Mouse (Mus musculus): ENCODE data around the gene Cln6.

DNA sequence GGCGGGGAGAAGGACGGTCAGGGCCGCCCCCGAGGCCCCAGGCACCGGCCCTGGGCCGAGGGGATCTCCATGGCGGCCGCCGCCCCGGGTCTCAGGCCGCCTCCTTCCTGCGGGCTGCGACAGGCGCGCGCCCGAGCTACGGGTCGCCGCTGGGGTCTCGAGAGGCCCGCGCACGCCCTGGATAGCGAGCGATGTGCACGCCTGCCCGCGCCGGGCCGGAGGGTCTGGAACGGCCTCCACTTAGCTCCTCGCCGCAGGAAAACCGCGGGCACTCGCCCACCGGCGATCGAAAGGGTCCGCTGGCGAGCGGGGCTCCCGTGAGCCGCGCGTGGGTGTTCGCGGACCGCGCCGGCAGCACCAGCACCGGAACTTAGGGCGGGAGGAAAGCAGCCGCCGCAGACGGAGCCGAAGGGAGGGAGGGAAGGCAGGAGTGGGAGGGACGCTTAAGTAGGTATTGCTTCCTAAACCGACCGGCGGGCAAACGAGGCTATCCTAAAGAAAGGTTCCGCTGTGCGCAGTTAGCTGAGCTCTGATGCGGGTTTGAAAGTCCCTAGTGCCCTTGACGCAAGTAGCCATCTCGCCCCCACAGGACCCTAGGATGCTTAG lies 27.0 kb upstream of the Cln6 start, which contains the start of gene Fem1b:
- TF ChIP-seq CTCF (IDR thresholded peaks at IDR 0.05; ENCODE audit: low read depth) (no peak), EP300 (IDR thresholded peaks at IDR 0.05; ENCODE audit: low read depth) (no peak)

All from liver, postnatal 0 days (tissue).